Comparison of ENCODE assay signal across 7 mouse cellular contexts in genomic region chr5:33270568-33270967, GRCm38 (mm10). TPM values are rescaled to one million over a fixed set of nuclear protein-coding genes. Genes with fewer than 3 reads are reported as not detected.
DNase-seq lines count a peak whose midpoint lies in the region; ATAC-seq and TF ChIP-seq lines count a peak whose summit lies in the region.

No protein-coding gene starts in this region.

- peak; percentile 67 for DNase-seq in ES-E14 (ENCODE audit: low read depth, low spot score)
- peak; percentile 84 to 88 for DNase-seq in adrenal gland, adult 18-20 months (ENCODE audit: low spot score in 2 of 2)
- peak; percentile 62 for DNase-seq in embryo, embryonic 11.5 days (ENCODE audit: low read depth, low spot score)
- DNase-seq in layer of hippocampus, postnatal 36 days: peak; percentile 84 to 85
- peak; percentile 74 for DNase-seq in skeletal muscle tissue, adult 2 months (ENCODE audit: low read depth, low spot score)

- no peaks in the 10 kb centered on the region for H3K27me3 ChIP-seq in heart, embryonic 13.5 days (replicated peaks)

- WGBS in heart, embryonic 13.5 days: 15% methylated on average over 5 of the region's 5 CpGs

- H3K4me1 ChIP-seq in ES-E14 (ENCODE audit: control insufficient read depth in 2 of 2, insufficient read depth in 2 of 2, low read length in 2 of 2, poor library complexity in 1 of 2): peaks cover 0 to 8% of the 10 kb centered on the region in 2 experiments; a peak in 1 of 4 replicates
- peaks cover 34% of the 10 kb centered on the region for H3K4me1 ChIP-seq in heart, embryonic 13.5 days

- no peaks in the 10 kb centered on the region for H3K9me3 ChIP-seq in ES-E14 (ENCODE audit: control insufficient read depth, insufficient read depth, low read depth, low read length)
- no peaks in the 10 kb centered on the region for H3K9me3 ChIP-seq in heart, embryonic 13.5 days

- H3K27ac ChIP-seq in ES-E14 (ENCODE audit: insufficient read depth, low read depth, low read length, poor library complexity, severe bottlenecking): no peak overlapping the region
- 0 out of 2 replicates have a peak overlapping the region, but pooled peaks have one; percentile 98 for H3K27ac ChIP-seq in heart, embryonic 13.5 days (replicated peaks)

- H3K4me3 ChIP-seq in ES-E14 (ENCODE audit: insufficient read depth in 1 of 2, low read depth in 1 of 2, low read length in 2 of 2, poor library complexity in 1 of 2, severe bottlenecking in 1 of 2): no peak overlapping the region
- H3K4me3 ChIP-seq in heart, embryonic 13.5 days: no peak overlapping the region

- no peak overlapping the region for H3K9ac ChIP-seq in ES-E14 (ENCODE audit: insufficient read depth, low read depth, low read length, poor library complexity, severe bottlenecking)
- H3K9ac ChIP-seq in heart, embryonic 13.5 days: no peak overlapping the region; the same call in 1 of the 2 replicates

- no peak for ATAC-seq in heart, embryonic 13.5 days (ENCODE audit: extremely low read depth, insufficient number of reproducible peaks, low FRiP score, low TSS enrichment)
- ATAC-seq in megakaryocyte, adult 5-6 weeks (ENCODE audit: poor library complexity, severe bottlenecking): peak; percentile 52

- 0 out of 2 replicates have a peak overlapping the region, but pooled peaks have one; percentile 12 for H3K4me2 ChIP-seq in heart, embryonic 13.5 days

- peaks cover 30% of the 10 kb centered on the region for H3K36me3 ChIP-seq in ES-E14 (ENCODE audit: control insufficient read depth, insufficient read depth, low read length, poor library complexity, severe bottlenecking)
- peaks cover 53% of the 10 kb centered on the region for H3K36me3 ChIP-seq in heart, embryonic 13.5 days

- in situ Hi-C loops in ES-E14 (cut with MboI; ENCODE audit: low sequenced_read_pairs in 2 of 2, unreplicated experiment in 2 of 2): loop anchor here in 1 of 2 experiments (5.0 kb wide), 1 partner anchor 107 kb away; the partner anchor contains the start of gene Uvssa

TF ChIP-seq in ES-E14, 5 proteins besides CTCF, POLR2A, EP300 and RAD21:
- TF ChIP-seq MAFK (IDR thresholded peaks at IDR 0.05; ENCODE audit: insufficient read depth, low read depth, low read length) (no peak), CHD2 (IDR thresholded peaks at IDR 0.05; ENCODE audit: low read depth, low read length) (no peak), HCFC1 (IDR thresholded peaks at IDR 0.05; ENCODE audit: borderline replicate concordance, insufficient read depth, low read length) (no peak; the same call in 1 of the 2 replicates), ZNF384 (IDR thresholded peaks at IDR 0.05; ENCODE audit: low read depth, low read length) (no peak), ZC3H11A (IDR thresholded peaks at IDR 0.05; ENCODE audit: borderline replicate concordance, low read depth, low read length) (peak; percentile 14; the same call in 1 of the 2 replicates)
TF ChIP-seq in ES-E14: peak in this region for 1.

RNA-seq across cellular contexts. Expression of gene Ctbp1, which starts 4.2 kb away (rescaled TPM):
- 70.0 and 91.2 TPM in 2 replicates for total RNA-seq in ES-E14 (2012; rRNA removed)
- 100 to 1,000 TPM; 214 to 234 TPM for total RNA-seq in adrenal gland, adult 18-20 months (2021)
- 206 and 234 TPM in 2 replicates for polyA plus RNA-seq in heart, embryonic 13.5 days (2015; fragmentation: Nextera tagmentation; extraction: Ambion mirVana)
- 100 to 1,000 TPM; 276 to 303 TPM for total RNA-seq in layer of hippocampus, postnatal 36 days (2021)
- 103 and 120 TPM in 2 replicates for total RNA-seq in megakaryocyte, adult 5-6 weeks (2015)
- 103 and 127 TPM in 2 replicates for total RNA-seq in megakaryocyte, adult 5-6 weeks (2017)

RNA-seq across cellular contexts. Expression of gene Spon2, which starts 52.3 kb away (rescaled TPM):
- 2.5 and 2.8 TPM in 2 replicates for total RNA-seq in ES-E14 (2012; rRNA removed)
- total RNA-seq in adrenal gland, adult 18-20 months (2021): 1 to 10 TPM in 1 of 2 experiments, under 1 TPM in 1; 0.73 to 1.0 TPM
- 89.8 and 95.2 TPM in 2 replicates for polyA plus RNA-seq in heart, embryonic 13.5 days (2015; fragmentation: Nextera tagmentation; extraction: Ambion mirVana)
- under 1 TPM; 0.37 to 0.40 TPM for total RNA-seq in layer of hippocampus, postnatal 36 days (2021)
- total RNA-seq in megakaryocyte, adult 5-6 weeks (2015): 0.69 and 0.73 TPM in 2 replicates
- total RNA-seq in megakaryocyte, adult 5-6 weeks (2017): not detected in 2 replicates
